Mouse (Mus musculus) v-Abl transformed pro-B cells (cell line): ENCODE results near the gene Sult1a1.

Experiments
- in situ Hi-C, 2 experiments: fragments of 400-800 bp; cut with MboI; formaldehyde crosslinking; loops; one replicate each; pipeline ENCODE4 v1.15.1; 2025; ENCODE audit not compliant: unreplicated experiment in 2 of 2

Sult1a1 gene

DNA sequence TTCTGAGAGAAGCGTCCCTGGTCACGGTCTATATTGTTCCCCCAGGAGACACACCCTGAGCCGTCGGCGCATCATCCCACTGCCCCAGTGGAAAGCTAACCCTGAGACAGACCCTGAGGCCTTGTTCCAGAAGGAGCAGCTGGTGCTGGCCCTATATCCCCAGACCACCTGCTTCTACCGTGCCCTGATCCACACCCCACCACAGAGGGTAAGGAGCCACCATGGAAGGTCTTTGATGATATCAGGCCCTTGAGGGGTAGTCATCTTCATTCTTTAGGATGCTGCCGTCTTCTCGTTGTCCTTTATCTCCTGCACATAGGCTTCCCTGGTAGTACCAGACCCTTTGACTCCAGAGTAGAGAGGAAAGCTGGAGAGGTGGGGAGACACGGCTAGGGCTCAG is 4.1 kb downstream of the Sult1a1 start:
- in situ Hi-C loops: no loop called here

DNA sequence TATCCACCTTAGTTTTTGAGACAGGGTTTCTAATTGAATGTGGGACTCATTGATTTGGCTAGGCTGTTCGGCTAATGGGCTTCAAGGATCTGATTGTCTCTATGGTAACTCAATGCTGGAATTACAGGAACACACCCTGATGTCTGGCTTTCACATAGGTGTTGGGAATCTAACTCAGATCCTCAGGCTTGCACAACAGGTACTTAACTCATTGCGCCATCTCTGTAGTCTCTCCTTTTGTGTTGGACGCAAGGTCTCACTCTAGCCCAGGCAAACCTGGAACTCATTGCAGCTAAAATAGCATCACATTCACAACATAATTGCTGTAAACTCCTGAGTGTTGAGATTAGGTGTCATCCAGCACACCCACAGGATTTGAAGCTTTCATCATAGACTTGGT is 6.1 kb downstream of the Sult1a1 start:
- in situ Hi-C loops: no loop called here

DNA sequence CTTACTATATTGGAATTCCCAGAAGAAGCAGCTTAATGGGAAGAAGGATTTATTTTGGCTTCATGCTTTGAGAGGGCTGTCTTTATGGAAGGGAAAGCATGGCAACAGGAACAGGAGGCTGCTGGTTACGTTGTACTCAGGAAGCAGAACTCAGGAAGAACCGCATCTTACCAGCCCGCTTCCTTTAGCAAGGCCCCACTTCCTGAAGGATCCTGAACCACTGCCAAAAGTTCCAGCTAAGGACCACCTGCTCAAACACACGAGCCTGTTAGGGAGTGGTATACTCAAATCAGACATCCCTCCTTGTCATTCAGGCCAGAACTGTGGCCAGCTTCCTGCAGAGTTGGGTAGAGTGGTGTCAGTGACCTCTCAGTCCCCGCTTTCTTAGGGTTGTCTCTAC is 7.8 kb downstream of the Sult1a1 start:
- in situ Hi-C loops: no loop called here

DNA sequence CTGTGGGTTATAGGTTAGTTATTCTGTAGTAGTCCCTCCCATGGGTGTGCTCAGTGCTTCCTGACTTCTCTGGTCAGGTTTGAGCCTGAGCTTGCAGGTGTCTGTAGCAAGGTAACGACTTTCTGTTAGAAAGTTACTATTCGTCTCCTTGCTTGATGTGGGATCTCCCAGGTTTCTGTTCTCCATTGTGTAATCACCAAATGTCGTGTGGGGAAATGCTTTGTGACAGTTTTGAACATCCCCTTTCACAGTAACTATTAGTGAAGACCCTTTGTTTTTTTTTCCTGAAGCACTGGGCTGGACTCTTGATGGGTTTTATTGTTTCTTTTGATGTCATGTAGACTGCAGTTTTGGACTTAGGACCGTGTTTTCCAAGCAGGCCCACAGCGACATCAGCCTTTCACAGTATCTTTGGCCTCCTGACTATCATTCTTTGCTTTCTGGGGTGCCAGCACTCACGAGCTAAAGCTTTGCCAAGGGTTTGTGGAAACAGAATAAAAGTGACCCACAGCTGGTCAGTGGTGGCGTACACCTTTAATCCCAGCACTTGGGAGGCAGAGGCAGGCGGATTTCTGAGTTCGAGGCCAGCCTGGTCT is 8.6 kb downstream of the Sult1a1 start:
- in situ Hi-C loops: no loop called here

DNA sequence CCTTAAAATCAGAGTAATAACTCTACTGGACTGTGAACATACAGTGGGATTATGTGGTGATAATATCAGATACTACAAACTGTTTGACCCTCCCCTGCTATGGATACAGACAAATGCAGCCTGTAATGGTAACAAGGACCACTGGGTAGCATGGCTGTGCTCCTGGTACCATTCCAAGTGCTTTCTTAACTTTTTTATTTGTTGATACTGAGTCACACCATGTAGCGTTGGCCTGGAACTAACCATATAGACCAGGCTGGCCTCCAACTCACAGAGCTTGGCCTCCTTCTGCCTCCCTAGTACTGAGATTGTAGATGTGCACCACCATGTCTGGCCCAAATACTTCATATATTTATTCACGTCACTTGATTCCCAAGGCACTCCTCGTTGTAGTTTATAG is 11.0 kb downstream of the Sult1a1 start:
- in situ Hi-C loops: no loop called here

DNA sequence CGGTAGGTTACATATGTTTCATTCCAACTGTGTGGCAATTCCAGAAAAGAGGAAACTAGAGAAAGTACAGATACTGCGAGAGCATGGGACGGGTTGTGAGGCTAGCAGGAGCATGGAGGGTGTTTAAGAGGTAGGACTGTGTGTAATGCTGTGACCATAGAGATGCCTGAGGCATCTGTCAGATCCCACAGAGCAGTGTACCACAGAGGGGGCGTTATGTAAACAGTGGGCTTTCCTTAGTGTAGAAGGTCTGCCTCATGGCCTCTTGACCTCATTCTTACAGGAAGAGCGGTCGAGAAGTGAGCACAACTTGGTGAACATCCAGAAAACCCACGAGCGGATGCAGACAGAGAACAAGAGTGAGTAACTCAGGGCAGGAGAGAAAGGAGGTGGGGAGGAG is 12.6 kb downstream of the Sult1a1 start:
- in situ Hi-C loops: no loop called here

DNA sequence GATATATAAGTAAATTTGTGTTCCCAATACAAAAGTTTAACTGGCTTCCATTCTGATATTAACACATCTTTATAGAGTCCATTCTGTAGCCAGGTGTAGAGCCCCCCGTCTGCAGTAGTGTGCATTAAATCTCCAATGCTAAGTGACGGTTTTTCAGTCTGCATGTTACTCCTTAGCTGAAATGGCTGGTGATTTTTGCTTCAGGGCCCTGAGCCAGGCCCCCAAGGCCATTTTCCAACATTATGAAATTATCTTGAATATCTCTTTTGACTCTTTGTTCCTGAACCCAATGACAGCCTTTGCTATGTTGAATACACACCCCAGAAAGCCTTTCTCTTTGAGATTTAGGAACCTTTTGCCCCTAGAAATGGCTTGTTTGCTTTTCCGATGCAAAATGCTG is 16.5 kb downstream of the Sult1a1 start:
- in situ Hi-C loops: no loop called here

DNA sequence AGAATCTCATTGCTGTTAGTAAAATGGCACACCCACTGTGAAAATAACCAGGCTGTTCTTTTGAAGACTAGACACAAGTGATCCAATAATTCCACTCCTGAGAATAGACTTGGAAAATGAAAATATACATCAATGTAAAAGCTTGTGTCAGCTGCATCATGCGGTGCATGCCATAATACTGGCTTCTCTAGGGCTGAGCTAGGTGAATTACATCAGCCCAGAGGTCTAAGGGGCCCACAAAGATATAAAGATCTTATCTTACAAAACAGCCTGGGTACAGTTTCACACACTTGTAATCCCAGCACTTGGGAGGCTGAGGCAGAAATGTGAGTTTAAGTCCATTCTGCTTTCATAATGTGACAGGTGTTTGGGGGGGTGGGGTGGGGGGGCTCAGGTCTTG is 18.7 kb downstream of the Sult1a1 start:
- in situ Hi-C loops: no loop called here

DNA sequence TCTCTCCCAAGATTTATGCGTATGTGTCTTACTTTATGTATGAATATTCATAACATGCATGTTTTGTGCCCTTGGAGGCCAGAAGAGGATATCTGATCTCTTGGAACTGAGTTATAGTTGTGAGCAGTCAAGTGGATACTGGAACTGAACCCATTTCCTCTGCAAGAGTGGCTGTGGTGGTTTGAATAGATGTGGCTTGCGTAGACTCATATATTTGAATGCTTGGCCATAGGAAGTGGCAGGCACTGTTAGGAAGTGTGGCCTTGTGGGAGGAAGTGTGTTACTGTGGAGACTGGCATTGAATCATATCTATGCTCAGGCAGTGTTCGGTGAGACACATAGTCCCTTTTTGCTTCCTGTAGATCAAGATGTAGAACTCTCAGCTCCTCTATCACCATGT is 20.5 kb downstream of the Sult1a1 start:
- in situ Hi-C loops: no loop called here

DNA sequence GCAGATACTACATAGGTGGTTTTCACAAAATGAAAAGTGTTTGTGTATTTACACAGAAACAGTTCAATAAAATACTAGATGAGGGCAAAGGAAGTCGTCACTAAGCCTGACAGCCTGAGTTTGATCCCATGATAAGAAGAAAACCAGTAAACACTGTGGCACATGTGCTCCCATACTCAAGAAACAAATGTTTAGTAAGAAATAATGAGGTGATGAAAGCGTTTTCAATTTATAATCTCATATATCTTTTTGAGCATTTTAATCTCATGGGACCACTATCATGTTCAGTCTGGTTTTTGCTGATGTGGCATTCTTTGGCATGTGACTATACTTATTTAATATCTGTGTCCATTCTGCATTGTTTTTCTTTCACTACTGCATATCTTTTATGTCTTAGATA is 22.2 kb downstream of the Sult1a1 start:
- in situ Hi-C loops: no loop called here

DNA sequence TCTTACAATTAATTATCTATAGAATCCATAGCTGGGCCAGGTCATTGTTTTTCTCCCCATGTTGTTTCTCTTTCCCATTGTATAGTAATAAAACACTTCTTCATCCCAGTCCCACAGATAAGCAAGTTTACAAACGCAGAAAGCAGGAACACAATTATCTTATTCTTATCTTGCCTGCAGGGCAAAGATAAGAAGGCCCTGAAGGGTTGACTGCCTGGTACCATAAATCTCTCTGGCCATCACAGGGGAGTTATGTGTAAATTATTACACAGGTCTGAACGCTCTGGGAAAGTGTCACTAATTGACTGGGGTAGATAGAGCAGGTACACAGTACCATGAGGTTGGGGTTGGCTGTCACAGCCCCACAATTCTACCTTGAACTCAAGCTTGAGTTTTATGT is 25.4 kb downstream of the Sult1a1 start:
- in situ Hi-C loops: no loop called here

DNA sequence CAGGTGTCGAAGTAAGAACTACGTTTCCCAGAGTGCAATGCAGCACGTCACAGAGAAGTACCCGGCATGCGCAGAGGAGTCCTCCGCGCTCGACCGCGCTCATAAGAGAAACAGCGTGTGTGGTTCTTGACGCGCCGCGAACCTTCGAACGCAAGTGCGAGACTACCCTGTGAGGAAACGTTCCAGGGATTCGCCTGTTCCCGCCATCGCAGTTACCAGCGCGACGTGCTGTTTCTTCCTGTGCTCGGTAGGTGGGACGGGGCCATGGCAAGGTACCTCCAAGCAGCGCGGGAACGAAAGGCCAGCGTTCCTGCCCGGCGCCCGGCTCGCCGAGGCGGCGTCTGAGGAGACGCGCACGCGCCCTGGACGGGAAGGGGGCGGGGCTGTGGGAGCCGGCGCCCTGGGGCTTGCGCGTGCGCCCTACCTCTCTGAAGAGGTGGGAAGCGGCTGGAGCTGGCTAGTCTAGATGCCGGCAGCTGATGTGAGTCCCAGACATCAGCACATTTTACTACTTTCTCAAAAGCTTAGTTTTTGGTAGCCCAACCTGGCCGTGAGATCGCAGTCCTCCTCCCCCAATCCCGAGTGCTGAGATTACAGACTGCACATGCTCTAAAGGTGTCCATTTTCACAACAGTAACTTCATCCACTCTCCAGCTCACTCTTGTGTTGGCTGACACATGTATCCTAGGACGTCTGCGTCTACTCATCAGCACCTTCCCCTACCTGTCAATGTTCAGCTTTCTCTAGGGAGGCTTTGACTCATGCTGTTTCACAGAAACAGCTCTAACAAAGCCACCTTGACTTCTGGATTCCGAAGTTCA is 26.8 kb downstream of the Sult1a1 start, which contains the start of gene Sgf29:
TSS of gene Sgf29 (plus strand) at position 79 of the 821 bp plus-strand sequence.
- in situ Hi-C loops: loop anchor here (10.0 kb wide), 2 partner anchors 455 to 465 kb away; no protein-coding TSS in a partner anchor

DNA sequence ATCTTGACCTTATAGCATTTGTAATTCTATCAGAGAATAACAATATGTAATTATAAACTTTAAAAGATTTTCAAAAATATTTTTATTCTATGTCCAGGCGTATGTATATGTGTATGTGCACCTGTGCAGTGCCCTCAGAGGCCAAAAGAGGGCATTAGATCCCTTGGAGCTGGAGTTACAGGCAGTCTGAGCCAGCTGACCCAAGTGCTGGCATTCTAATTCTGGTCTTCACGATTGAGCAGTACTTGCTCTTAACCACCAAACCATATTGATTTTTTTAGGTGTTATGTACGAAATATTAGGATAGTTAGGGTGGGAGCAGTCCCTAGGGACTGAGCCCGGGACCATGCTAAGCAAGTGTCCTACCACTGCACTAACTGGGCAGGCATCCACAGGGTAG is 27.7 kb downstream of the Sult1a1 start:
- in situ Hi-C loops: loop anchor here (10.0 kb wide), 2 partner anchors 456 to 466 kb away; no protein-coding TSS in a partner anchor

DNA sequence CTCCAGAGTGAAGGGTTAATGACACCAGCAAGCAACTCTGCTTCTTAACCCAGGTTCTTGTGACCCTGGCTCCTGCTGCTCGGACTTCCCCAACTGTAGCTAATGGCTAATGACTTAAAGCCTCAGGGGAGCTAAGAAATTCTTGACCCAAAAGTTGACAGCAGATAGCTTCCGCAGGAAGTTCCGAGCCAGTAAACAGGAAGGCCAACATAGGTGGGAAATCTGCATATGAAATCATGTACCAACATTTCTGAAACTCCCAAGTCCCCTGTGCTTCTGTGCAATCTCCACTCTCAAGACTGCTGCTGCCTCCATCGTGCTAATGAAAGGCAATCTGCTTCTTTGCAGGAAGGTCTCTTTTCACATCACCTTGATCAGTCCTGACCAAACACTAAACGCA is 30.5 kb downstream of the Sult1a1 start:
- in situ Hi-C loops: loop anchor here (10.0 kb wide), 2 partner anchors 459 to 469 kb away; no protein-coding TSS in a partner anchor

DNA sequence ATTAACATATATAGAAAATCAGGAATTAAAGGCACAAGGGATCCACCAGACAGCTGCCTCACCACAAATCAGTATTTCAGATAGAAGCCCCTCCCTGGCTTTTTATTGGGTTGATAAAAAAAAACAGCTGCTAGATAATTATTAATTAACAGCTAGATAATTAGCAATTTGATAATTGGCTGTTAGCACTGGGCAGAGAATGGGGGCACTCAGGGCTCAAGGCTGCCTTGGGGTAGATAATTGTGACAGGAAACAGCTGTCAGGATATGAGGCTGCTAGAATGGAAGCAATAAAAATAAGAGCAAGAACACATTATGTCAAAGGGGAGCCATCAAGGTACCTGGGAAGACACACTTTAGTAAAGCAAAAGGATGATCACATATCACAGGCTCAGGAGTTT is 31.3 kb downstream of the Sult1a1 start:
- in situ Hi-C loops: loop anchor here (5.0 to 10.0 kb wide), 3 partner anchors 47 to 470 kb away; no protein-coding TSS in a partner anchor

DNA sequence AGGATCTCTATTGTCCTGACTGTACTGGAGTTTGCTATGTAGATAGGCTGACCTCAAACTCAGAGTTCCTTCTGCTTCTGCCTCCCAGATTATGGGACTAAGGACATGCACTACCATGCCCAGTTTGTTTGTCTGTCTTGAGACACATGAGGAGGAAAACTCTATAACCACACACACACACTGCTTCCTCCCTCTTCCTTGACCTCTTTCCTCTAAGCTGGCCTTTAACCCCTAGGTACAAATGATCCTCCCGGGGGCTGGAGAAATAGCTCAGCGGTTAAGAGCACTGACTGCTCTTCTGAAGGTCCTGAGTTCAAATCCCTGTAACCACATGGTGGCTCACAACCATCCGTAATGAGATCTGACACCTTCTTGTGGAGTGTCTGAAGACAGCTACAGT is 31.9 kb downstream of the Sult1a1 start:
- in situ Hi-C loops: loop anchor here (5.0 to 10.0 kb wide), 3 partner anchors 48 to 470 kb away; no protein-coding TSS in a partner anchor

DNA sequence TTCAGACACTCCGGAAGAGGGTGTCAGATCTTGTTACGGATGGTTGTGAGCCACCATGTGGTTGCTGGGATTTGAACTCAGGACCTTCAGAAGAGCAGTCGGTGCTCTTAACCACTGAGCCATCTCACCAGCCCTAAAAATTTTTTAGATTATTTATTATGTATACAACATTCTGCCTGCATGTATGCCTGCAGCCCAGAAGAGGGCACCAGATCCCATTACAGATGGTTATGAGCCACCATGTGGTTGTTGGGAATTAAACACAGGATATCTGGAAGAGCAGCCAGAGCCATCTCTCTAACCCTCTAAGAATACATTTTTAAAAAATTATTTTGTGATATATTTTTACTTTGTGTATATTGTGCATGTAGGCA is 33.0 kb downstream of the Sult1a1 start:
- in situ Hi-C loops: loop anchor here (5.0 to 10.0 kb wide), 3 partner anchors 49 to 472 kb away; no protein-coding TSS in a partner anchor

DNA sequence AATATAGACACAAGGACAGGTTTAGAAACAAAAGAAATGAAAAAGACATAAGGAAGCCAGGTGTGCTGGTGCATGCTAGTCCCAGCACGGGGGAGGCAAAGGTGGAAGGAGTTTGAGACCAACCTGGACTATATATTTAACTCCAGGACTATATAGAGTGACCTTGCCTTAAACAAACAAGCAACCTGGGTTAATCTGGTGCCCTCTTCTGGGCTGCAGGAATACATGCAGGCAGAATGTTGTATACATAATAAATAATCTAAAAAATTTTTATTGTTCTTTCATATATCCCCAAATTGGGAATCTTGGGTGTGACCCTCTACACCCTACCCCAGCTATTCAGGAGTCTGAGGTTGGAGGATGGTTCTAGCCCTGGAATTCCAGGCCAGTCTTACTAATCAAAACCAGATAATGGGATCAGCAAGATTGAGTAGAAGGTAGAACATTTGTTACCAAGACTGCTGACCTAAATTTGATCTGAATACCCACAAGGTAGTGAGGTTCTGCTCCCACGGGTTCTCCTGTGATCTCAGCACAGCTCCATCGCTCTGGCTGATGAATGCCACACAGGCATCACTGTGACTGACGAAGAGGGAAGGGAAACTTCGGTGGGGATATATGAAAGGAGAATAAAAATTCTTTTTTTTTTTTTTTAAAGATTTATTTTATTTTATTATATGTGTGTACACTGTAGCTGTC is 33.5 kb downstream of the Sult1a1 start:
- in situ Hi-C loops: loop anchor here (5.0 to 10.0 kb wide), 3 partner anchors 50 to 472 kb away; no protein-coding TSS in a partner anchor

DNA sequence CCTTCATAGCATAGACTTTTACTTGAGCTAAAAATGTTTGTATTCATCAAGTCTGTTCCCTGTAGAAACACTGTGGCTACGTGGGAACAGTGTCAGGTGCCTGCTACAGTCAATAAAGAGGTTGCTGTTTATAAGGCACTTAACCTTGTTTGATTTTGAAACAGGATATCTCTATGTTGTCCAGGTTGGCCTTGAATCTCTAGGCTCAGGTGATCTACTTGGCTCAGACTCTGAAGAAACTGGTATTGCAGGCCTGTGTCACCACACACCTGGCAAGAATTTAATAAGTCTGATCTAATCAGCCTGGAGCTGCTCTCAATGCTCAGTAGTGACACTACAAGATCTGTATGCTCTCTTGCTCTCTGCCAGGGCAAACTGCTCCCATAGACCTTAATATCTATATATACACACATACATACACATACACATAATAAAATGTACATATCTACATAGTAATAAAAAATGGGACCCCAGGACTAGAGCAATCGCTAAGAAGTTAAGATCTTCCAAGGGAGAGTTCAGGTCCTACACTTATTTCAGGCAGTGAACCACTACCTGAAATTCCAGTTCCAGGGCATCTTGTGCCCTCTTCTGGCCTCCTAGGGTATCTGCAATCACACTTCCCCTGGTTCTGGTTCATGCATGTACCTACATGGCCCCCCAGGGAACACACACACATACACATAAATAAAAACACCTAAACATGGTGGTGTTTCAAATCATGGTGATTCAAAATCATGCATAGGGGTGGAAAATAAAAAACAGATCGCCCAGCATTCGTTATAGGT is 39.3 kb downstream of the Sult1a1 start:
- in situ Hi-C loops: loop anchor here in 1 of 2 experiments (10.0 kb wide), 1 partner anchor 52 kb away; the partner anchor contains the start of genes Apobr and Cln3

DNA sequence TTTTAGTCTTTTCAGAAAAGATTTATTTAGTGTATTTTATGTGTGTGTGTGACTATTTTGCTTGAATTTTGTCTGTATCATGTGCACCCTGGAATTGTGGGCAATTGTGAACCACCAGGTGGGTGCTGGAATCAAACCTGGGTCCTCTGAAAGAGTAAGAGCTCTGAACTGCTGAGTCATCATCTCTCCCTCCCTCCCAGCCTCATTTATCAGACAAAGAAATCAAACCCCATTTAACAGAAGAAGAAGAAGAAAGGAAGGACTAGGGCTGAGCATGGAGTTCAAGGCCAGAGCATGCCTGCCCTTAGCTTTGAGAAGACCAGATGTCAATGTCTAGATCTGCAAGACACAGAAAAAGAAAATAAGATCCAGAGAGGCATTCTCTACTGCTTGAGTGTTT is 40.9 kb downstream of the Sult1a1 start:
- in situ Hi-C loops: loop anchor here in 1 of 2 experiments (10.0 kb wide), 1 partner anchor 51 kb away; the partner anchor contains the start of genes Apobr and Cln3
